Mouse (Mus musculus): ENCODE results near the gene Spdye4a. TPM values are rescaled to one million over a fixed set of nuclear protein-coding genes. Genes with fewer than 3 reads are reported as not detected.

Gene Spdye4a
- polyA plus RNA-seq, 1 experiment, result not detected

DNA sequence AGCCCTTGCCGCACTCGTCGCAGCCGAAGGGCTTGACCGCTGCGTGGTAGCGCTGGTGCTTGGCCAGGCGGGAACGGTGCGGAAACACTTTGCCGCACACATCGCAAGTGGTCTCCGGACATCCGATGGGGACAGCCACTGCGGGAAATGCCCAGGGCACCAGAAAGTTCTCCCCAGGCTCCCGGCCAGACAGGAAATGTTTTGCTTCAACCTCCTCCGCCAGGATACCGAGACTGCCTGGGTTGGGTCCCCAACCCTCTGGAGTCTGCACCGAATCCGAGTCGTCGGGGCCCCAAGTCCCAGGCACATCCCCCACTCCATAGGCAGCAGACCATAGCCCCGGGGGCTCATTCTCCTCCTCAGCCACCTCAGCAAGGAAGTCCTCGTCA, 28.4 kb upstream of the Spdye4a start:
- H3K4me1 ChIP-seq (ENCODE audit: control insufficient read depth, insufficient read depth, insufficient read length), result peaks cover 16% of the 10 kb centered on the region; the same call in 1 of the 2 replicates
- WGBS, result 30% methylated on average over 24 of the region's 24 CpGs
- TF ChIP-seq CTCF (IDR thresholded peaks at IDR 0.05; ENCODE audit: extremely low read depth, insufficient read depth, insufficient read length, insufficient replicate concordance), result no peak
- TF ChIP-seq POLR2A (IDR thresholded peaks at IDR 0.05; ENCODE audit: low read depth, low read length), result no peak
- H3K36me3 ChIP-seq (ENCODE audit: control insufficient read depth, insufficient read depth, low read length), result peaks cover 6% of the 10 kb centered on the region; the same call in 1 of the 2 replicates
- no peak for DNase-seq (ENCODE audit: low read depth in 1 of 2, low spot score in 2 of 2)
- H3K4me3 ChIP-seq (ENCODE audit: extremely low read depth, insufficient read depth, insufficient read length), result no peak overlapping the region
- peaks cover 17% of the 10 kb centered on the region for H3K27me3 ChIP-seq (ENCODE audit: control insufficient read depth, insufficient read depth, low read length)
- H3K27ac ChIP-seq (ENCODE audit: insufficient read depth, low read length), result no peak overlapping the region

DNA sequence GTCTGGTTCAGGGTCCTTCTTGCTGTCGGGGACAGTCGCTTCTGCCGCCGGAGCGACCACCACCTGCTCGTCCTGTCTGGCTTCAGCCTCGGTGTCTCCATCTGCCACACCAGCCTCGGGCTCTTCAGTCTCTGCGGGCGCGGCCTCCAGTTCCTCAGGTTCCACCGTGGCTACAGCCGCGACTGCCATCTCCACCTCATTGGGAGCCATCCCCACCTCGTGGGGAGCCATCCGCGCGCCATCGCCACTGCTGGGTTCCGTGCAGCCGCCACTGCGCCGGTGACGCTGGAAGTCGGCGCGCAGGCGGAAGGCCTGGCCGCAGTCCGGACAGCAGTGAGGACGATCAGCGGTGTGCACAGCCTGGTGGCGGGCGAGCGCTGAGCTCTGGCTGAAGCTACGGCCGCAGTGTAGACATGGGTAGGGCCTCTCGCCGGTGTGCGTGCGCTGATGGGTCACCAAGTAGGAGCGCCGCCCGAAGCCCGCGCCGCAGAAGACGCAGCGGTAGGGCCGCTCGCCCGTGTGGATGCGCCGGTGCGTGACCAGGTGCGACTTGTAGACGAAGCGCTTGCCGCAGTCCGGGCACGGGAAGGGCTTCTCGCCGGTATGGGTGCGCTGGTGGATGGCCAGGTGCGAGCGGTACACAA, 27.9 kb upstream of the Spdye4a start:
- Histone ChIP-seq H3K27me3 (ENCODE audit: control insufficient read depth, insufficient read depth, low read length) (peaks cover 17% of the 10 kb centered on the region), H3K4me3 (ENCODE audit: extremely low read depth, insufficient read depth, insufficient read length) (no peak overlapping the region), H3K27ac (ENCODE audit: insufficient read depth, low read length) (no peak overlapping the region), H3K4me1 (ENCODE audit: control insufficient read depth, insufficient read depth, insufficient read length) (peaks cover 16% of the 10 kb centered on the region; the same call in 1 of the 2 replicates), H3K36me3 (ENCODE audit: control insufficient read depth, insufficient read depth, low read length) (peaks cover 6% of the 10 kb centered on the region; the same call in 1 of the 2 replicates)
- 25% methylated on average over 66 of the region's 66 CpGs for WGBS
- no peak for DNase-seq (ENCODE audit: low read depth in 1 of 2, low spot score in 2 of 2)
- no peak for TF ChIP-seq POLR2A (IDR thresholded peaks at IDR 0.05; ENCODE audit: low read depth, low read length)

DNA sequence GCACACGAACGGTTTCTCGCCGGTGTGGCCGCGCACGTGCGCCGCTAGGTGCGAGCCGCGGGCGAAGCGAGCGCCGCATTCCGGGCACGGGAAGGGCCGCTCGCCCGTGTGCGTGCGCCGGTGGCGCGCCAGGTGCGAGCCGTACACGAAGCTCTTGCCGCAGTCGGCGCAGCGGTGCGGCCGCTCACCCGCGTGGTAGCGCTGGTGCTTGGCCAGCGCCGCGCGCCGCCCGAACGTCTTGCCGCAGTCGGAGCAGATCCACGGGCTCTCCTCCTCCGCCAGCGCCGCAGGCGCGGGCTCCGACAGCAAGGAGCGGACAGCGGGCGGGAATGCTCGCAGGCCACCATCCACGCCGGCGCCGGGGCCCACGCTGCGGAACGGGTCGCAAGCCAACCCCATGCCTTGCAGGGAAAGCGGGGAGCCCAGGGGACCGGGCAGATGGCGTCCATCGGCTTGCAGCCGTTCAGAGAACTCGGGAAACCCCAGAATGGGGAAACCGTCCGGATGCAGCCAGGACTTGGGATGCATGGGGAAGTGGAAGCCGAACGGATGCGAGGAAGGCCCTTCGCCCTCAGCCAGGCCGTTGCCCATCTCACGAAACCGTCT, 27.3 kb upstream of the Spdye4a start:
- Histone ChIP-seq H3K4me1 (ENCODE audit: control insufficient read depth, insufficient read depth, insufficient read length) (peaks cover 16% of the 10 kb centered on the region; the same call in 1 of the 2 replicates), H3K27ac (ENCODE audit: insufficient read depth, low read length) (no peak overlapping the region), H3K36me3 (ENCODE audit: control insufficient read depth, insufficient read depth, low read length) (peaks cover 6% of the 10 kb centered on the region; the same call in 1 of the 2 replicates), H3K4me3 (ENCODE audit: extremely low read depth, insufficient read depth, insufficient read length) (peak overlapping the region; percentile 1; the same call in 1 of the 2 replicates), H3K27me3 (ENCODE audit: control insufficient read depth, insufficient read depth, low read length) (peaks cover 17% of the 10 kb centered on the region)
- 18% methylated on average over 71 of the region's 81 CpGs for WGBS
- TF ChIP-seq CTCF (IDR thresholded peaks at IDR 0.05; ENCODE audit: extremely low read depth, insufficient read depth, insufficient read length, insufficient replicate concordance), result no peak
- TF ChIP-seq POLR2A (IDR thresholded peaks at IDR 0.05; ENCODE audit: low read depth, low read length), result no peak
- DNase-seq (ENCODE audit: low read depth in 1 of 2, low spot score in 2 of 2), result no peak

- Histone ChIP-seq H3K27ac (ENCODE audit: insufficient read depth, low read length) (no peak overlapping the region), H3K27me3 (ENCODE audit: control insufficient read depth, insufficient read depth, low read length) (peaks cover 17% of the 10 kb centered on the region), H3K4me1 (ENCODE audit: control insufficient read depth, insufficient read depth, insufficient read length) (peaks cover 16% of the 10 kb centered on the region; the same call in 1 of the 2 replicates), H3K36me3 (ENCODE audit: control insufficient read depth, insufficient read depth, low read length) (peaks cover 6% of the 10 kb centered on the region; the same call in 1 of the 2 replicates), H3K4me3 (ENCODE audit: extremely low read depth, insufficient read depth, insufficient read length) (peak overlapping the region; percentile 1; the same call in 1 of the 2 replicates)
- DNase-seq (ENCODE audit: low read depth in 1 of 2, low spot score in 2 of 2), result no peak
- WGBS, result 8% methylated on average over 103 of the region's 103 CpGs
- TF ChIP-seq CTCF (IDR thresholded peaks at IDR 0.05; ENCODE audit: extremely low read depth, insufficient read depth, insufficient read length, insufficient replicate concordance), result no peak
Observed at GRCm38 (mm10) chr5:143253186-143253880, 26.6 kb upstream of the Spdye4a start.

- Histone ChIP-seq H3K27me3 (ENCODE audit: control insufficient read depth, insufficient read depth, low read length) (peaks cover 17% of the 10 kb centered on the region), H3K4me1 (ENCODE audit: control insufficient read depth, insufficient read depth, insufficient read length) (peaks cover 16% of the 10 kb centered on the region; the same call in 1 of the 2 replicates), H3K36me3 (ENCODE audit: control insufficient read depth, insufficient read depth, low read length) (peaks cover 6% of the 10 kb centered on the region; the same call in 1 of the 2 replicates), H3K27ac (ENCODE audit: insufficient read depth, low read length) (no peak overlapping the region), H3K4me3 (ENCODE audit: extremely low read depth, insufficient read depth, insufficient read length) (no peak overlapping the region)
- DNase-seq (ENCODE audit: low read depth in 1 of 2, low spot score in 2 of 2), result no peak
- TF ChIP-seq POLR2A (IDR thresholded peaks at IDR 0.05; ENCODE audit: low read depth, low read length), result no peak
- no peak for TF ChIP-seq CTCF (IDR thresholded peaks at IDR 0.05; ENCODE audit: extremely low read depth, insufficient read depth, insufficient read length, insufficient replicate concordance)
- WGBS, result 31% methylated on average over 18 of the region's 18 CpGs
Observed at GRCm38 (mm10) chr5:143252791-143253185, 26.1 kb upstream of the Spdye4a start.

DNA sequence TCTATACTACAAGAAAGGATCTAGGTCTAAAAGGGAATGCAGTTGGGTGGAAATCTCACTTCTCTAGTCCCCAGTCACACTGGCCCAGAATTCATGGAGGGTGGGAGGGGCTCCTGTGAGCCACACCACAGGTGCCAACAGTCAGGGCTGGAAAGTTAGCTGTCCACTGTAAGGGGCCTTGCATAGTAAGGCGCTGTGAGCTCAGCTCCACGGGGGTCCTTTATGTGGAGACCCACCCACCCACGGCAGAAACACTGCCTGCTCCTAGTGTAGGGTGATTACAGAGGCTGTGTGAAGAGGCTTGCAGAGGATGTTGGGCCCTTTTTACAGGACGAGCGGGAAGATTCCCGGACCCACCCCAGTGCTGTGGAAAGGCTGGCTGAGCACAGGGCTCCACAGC, 25.3 kb upstream of the Spdye4a start:
- DNase-seq (ENCODE audit: low read depth in 1 of 2, low spot score in 2 of 2), result no peak
- Histone ChIP-seq H3K27me3 (ENCODE audit: control insufficient read depth, insufficient read depth, low read length) (peaks cover 17% of the 10 kb centered on the region), H3K4me3 (ENCODE audit: extremely low read depth, insufficient read depth, insufficient read length) (no peak overlapping the region), H3K36me3 (ENCODE audit: control insufficient read depth, insufficient read depth, low read length) (peaks cover 9% of the 10 kb centered on the region), H3K4me1 (ENCODE audit: control insufficient read depth, insufficient read depth, insufficient read length) (peaks cover 16% of the 10 kb centered on the region; the same call in 1 of the 2 replicates), H3K27ac (ENCODE audit: insufficient read depth, low read length) (no peak overlapping the region)
- no peak for TF ChIP-seq CTCF (IDR thresholded peaks at IDR 0.05; ENCODE audit: extremely low read depth, insufficient read depth, insufficient read length, insufficient replicate concordance)
- no peak for TF ChIP-seq POLR2A (IDR thresholded peaks at IDR 0.05; ENCODE audit: low read depth, low read length)
- 61% methylated on average over 6 of the region's 6 CpGs for WGBS

All from spleen, adult 2 months (tissue).